Mouse (Mus musculus): ENCODE data around the gene Gm45623. TPM values are rescaled to one million over a fixed set of nuclear protein-coding genes. Genes with fewer than 3 reads are reported as not detected.

Gm45623 gene
- not detected for polyA plus RNA-seq (2017; shearing (Covaris generic))

GRCm38 (mm10) chr13:56753192-56753951 is at the start of gene Gm45623:
Gm45623 (minus strand) TSS chr13:56753827.

GRCm38 (mm10) chr13:56702469-56703221 is 51.0 kb downstream of the Gm45623 start, which contains the start of gene Smad5:
Smad5 (plus strand) TSS chr13:56703010.

Other genes with a start within 250 kb of the Gm45623 start
- 0.21 TPM for gene Fbxl21, start 231.4 kb downstream of the Gm45623 start, polyA plus RNA-seq (2017; shearing (Covaris generic))
- gene Lect2, start 205.3 kb downstream of the Gm45623 start, polyA plus RNA-seq (2017; shearing (Covaris generic)) = not detected
- gene Tgfbi, start 144.3 kb downstream of the Gm45623 start, polyA plus RNA-seq (2017; shearing (Covaris generic)) = 0.60 TPM
- gene Smad5, start 50.8 kb downstream of the Gm45623 start, polyA plus RNA-seq (2017; shearing (Covaris generic)) = 19.8 TPM
- not detected for gene Trpc7, start 142.2 kb upstream of the Gm45623 start, polyA plus RNA-seq (2017; shearing (Covaris generic))

Data from activated CD4-positive, CD25-positive, alpha-beta regulatory T cell, adult 9 weeks (primary cell).